Mouse (Mus musculus) CH12.LX (cell line): ENCODE data around the gene Serbp1. TPM values are rescaled to one million over a fixed set of nuclear protein-coding genes. Genes with fewer than 3 reads are reported as not detected.
A peak's percentile ranks its signal among the peaks of the same experiment; 100 is the strongest.

Source experiments
- DNase-seq: peaks from one replicate; pipeline ENCODE4 v3.0.0-alpha.2; 2013; ENCODE audit errors: extremely low read depth
- H3K27ac ChIP-seq: 2 replicates; pipeline ENCODE4 v1.5.1; 2012; ENCODE audit warnings: low read depth, mild to moderate bottlenecking, control low read depth, moderate library complexity; ENCODE audit not compliant: insufficient read depth
- H3K27me3 ChIP-seq: replicated peaks from 2 replicates; pipeline ENCODE3; 2012; ENCODE audit warnings: inconsistent platforms
- H3K36me3 ChIP-seq, 2 experiments: replicated peaks in 1 of 2; 2 replicates each; pipeline versions ENCODE3 to v1.6.1; 2012; ENCODE audit warnings: inconsistent platforms in 1 of 2, low read length in 1 of 2, mild to moderate bottlenecking in 1 of 2, mixed read lengths in 1 of 2, moderate library complexity in 1 of 2; ENCODE audit not compliant: control insufficient read depth in 1 of 2, insufficient read depth in 1 of 2
- H3K4me1 ChIP-seq, 2 experiments: 2 replicates each; pipeline ENCODE4 v1.6.1; 2012; ENCODE audit warnings: inconsistent platforms in 1 of 2, moderate library complexity in 1 of 2; ENCODE audit not compliant: insufficient read depth in 2 of 2, control insufficient read depth in 1 of 2
- H3K4me2 ChIP-seq: 2 replicates; pipeline ENCODE4 v1.6.1; 2012; ENCODE audit warnings: low read depth, mild to moderate bottlenecking, control low read depth; ENCODE audit not compliant: poor library complexity, insufficient read depth, severe bottlenecking
- H3K4me3 ChIP-seq, 3 experiments: fragments of 150-350 bp in 1 of 3; sonication (generic) in 1 of 3; replicated peaks in 1 of 3; 2 replicates each; pipeline versions ENCODE3 to v1.5.1; 2011 to 2012; ENCODE audit warnings: low read depth in 2 of 3, low read length in 2 of 3, mild to moderate bottlenecking in 2 of 3, moderate library complexity in 2 of 3, control low read depth in 1 of 3, improper control_type of control experiment in 1 of 3, inconsistent platforms in 1 of 3, mixed read lengths in 1 of 3; ENCODE audit not compliant: poor library complexity in 1 of 3
- H3K79me2 ChIP-seq: replicated peaks from 2 replicates; pipeline ENCODE4 v1.6.1; 2012; ENCODE audit warnings: mild to moderate bottlenecking, moderate library complexity; ENCODE audit not compliant: control insufficient read depth, poor library complexity, insufficient read depth, severe bottlenecking; ENCODE audit errors: extremely low read depth
- H3K9ac ChIP-seq: 2 replicates; pipeline ENCODE4 v1.6.1; 2012; ENCODE audit warnings: low read depth, mild to moderate bottlenecking, control low read depth, moderate library complexity; ENCODE audit not compliant: insufficient read depth
- H3K9me3 ChIP-seq: replicated peaks from 2 replicates; pipeline ENCODE3; 2012; ENCODE audit warnings: low read length, inconsistent platforms, mixed read lengths
- BHLHE40 ChIP-seq: IDR thresholded peaks from 2 replicates; pipeline ENCODE4 v1.6.1; 2011; ENCODE audit warnings: mild to moderate bottlenecking, low read depth, low read length, improper control_type of control experiment
- CHD2 ChIP-seq: IDR thresholded peaks from 2 replicates; pipeline ENCODE4 v1.6.1; 2011; ENCODE audit warnings: low read length, improper control_type of control experiment
- CTCF ChIP-seq, 2 experiments: IDR thresholded peaks in 1 of 2; conservative IDR thresholded peaks in 1 of 2; 2 replicates each; pipeline ENCODE4 v1.5.1; 2011 to 2012; ENCODE audit warnings: low read depth in 2 of 2, low read length in 2 of 2, improper control_type of control experiment in 1 of 2, inconsistent platforms in 1 of 2, mild to moderate bottlenecking in 1 of 2, moderate library complexity in 1 of 2
- E2F4 ChIP-seq: IDR thresholded peaks from 2 replicates; pipeline ENCODE4 v1.6.1; 2011; ENCODE audit warnings: low read depth, low read length, improper control_type of control experiment; ENCODE audit not compliant: insufficient replicate concordance
- ELF1 ChIP-seq: IDR thresholded peaks from 2 replicates; pipeline ENCODE4 v1.6.1; 2014; ENCODE audit warnings: low read depth, mild to moderate bottlenecking, inconsistent platforms, low read length, improper control_type of control experiment
- EP300 ChIP-seq: IDR thresholded peaks from 2 replicates; pipeline ENCODE4 v1.6.1; 2011; ENCODE audit warnings: low read length, improper control_type of control experiment
- ETS1 ChIP-seq: conservative IDR thresholded peaks from 2 replicates; pipeline ENCODE4 v1.6.1; 2012; ENCODE audit warnings: low read depth, mild to moderate bottlenecking, inconsistent platforms, low read length, improper control_type of control experiment, moderate library complexity
- GABPA ChIP-seq: IDR thresholded peaks from 2 replicates; pipeline ENCODE4 v1.6.1; 2012; ENCODE audit warnings: low read depth, low read length, improper control_type of control experiment, inconsistent platforms; ENCODE audit not compliant: insufficient replicate concordance
- HCFC1 ChIP-seq: IDR thresholded peaks from 2 replicates; pipeline ENCODE4 v1.6.1; 2012; ENCODE audit warnings: low read depth, mild to moderate bottlenecking, inconsistent platforms, low read length, improper control_type of control experiment
- IRF4 ChIP-seq: IDR thresholded peaks from 2 replicates; pipeline ENCODE4 v1.6.1; 2014; ENCODE audit warnings: low read depth, mild to moderate bottlenecking, inconsistent platforms, low read length, improper control_type of control experiment
- JUN ChIP-seq: IDR thresholded peaks from 2 replicates; pipeline ENCODE4 v1.6.1; 2011; ENCODE audit warnings: low read depth, mild to moderate bottlenecking, low read length, improper control_type of control experiment, moderate library complexity; ENCODE audit not compliant: insufficient read depth
- JUND ChIP-seq: conservative IDR thresholded peaks from 2 replicates; pipeline ENCODE4 v1.6.1; 2011; ENCODE audit warnings: low read depth, low read length, improper control_type of control experiment
- KAT2A ChIP-seq: IDR thresholded peaks from 2 replicates; pipeline ENCODE4 v1.6.1; 2012; ENCODE audit warnings: low read length, improper control_type of control experiment, inconsistent platforms; ENCODE audit not compliant: insufficient replicate concordance
- MAFK ChIP-seq: IDR thresholded peaks from 2 replicates; pipeline ENCODE4 v1.6.1; 2011; ENCODE audit warnings: low read length, improper control_type of control experiment; ENCODE audit not compliant: insufficient replicate concordance
- MAX ChIP-seq: IDR thresholded peaks from 2 replicates; pipeline ENCODE4 v1.6.1; 2011; ENCODE audit warnings: low read length, improper control_type of control experiment
- MEF2A ChIP-seq: IDR thresholded peaks from 2 replicates; pipeline ENCODE4 v1.6.1; 2014; ENCODE audit warnings: low read depth, mild to moderate bottlenecking, inconsistent platforms, low read length, improper control_type of control experiment, borderline replicate concordance
- MYC ChIP-seq: IDR thresholded peaks from 2 replicates; pipeline ENCODE4 v1.6.1; 2011; ENCODE audit warnings: low read depth, mild to moderate bottlenecking, improper control_type of control experiment, low read length
- NELFE ChIP-seq: IDR thresholded peaks from 2 replicates; pipeline ENCODE4 v1.6.1; 2011; ENCODE audit warnings: low read depth, low read length, improper control_type of control experiment
- NRF1 ChIP-seq: IDR thresholded peaks from 2 replicates; pipeline ENCODE4 v1.6.1; 2014; ENCODE audit warnings: low read depth, mild to moderate bottlenecking, inconsistent platforms, low read length, improper control_type of control experiment, moderate library complexity
- PAX5 ChIP-seq: IDR thresholded peaks from 2 replicates; pipeline ENCODE4 v1.6.1; 2012; ENCODE audit warnings: low read length, inconsistent platforms, mixed read lengths
- POLR2A ChIP-seq: IDR thresholded peaks from 2 replicates; pipeline ENCODE4 v1.6.1; 2011; ENCODE audit warnings: low read depth, mild to moderate bottlenecking, improper control_type of control experiment, low read length
- POLR2AphosphoS2 ChIP-seq: IDR thresholded peaks from 2 replicates; pipeline ENCODE4 v1.6.1; 2011; ENCODE audit warnings: low read depth, low read length, improper control_type of control experiment
- RAD21 ChIP-seq: IDR thresholded peaks from 2 replicates; pipeline ENCODE4 v1.6.1; 2011; ENCODE audit warnings: low read depth, mild to moderate bottlenecking, low read length, improper control_type of control experiment, moderate library complexity
- RCOR1 ChIP-seq: conservative IDR thresholded peaks from 2 replicates; pipeline ENCODE4 v1.6.1; 2012; ENCODE audit warnings: low read depth, mild to moderate bottlenecking, inconsistent platforms, low read length, improper control_type of control experiment
- SMC3 ChIP-seq: IDR thresholded peaks from 2 replicates; pipeline ENCODE4 v1.6.1; 2011; ENCODE audit warnings: low read depth, low read length, improper control_type of control experiment
- TCF12 ChIP-seq: IDR thresholded peaks from 2 replicates; pipeline ENCODE4 v1.6.1; 2014; ENCODE audit warnings: low read depth, mild to moderate bottlenecking, inconsistent platforms, low read length, improper control_type of control experiment
- UBTF ChIP-seq: IDR thresholded peaks from 2 replicates; pipeline ENCODE4 v1.6.1; 2012; ENCODE audit warnings: low read depth, mild to moderate bottlenecking, inconsistent platforms, low read length, improper control_type of control experiment, moderate library complexity
- USF2 ChIP-seq: conservative IDR thresholded peaks from 2 replicates; pipeline ENCODE4 v1.6.1; 2011; ENCODE audit warnings: low read depth, low read length, improper control_type of control experiment
- ZC3H11A ChIP-seq: IDR thresholded peaks from 2 replicates; pipeline ENCODE4 v1.6.1; 2012; ENCODE audit warnings: low read depth, mild to moderate bottlenecking, inconsistent platforms, low read length, improper control_type of control experiment
- ZNF384 ChIP-seq: IDR thresholded peaks from 2 replicates; pipeline ENCODE4 v1.6.1; 2012; ENCODE audit warnings: low read depth, low read length, improper control_type of control experiment, inconsistent platforms
- dilution Hi-C: fragments of 300-500 bp; cut with MboI; formaldehyde crosslinking; loops from 2 replicates; pipeline ENCODE4 v1.14.3; 2020; ENCODE audit warnings: low sequenced_read_pairs; ENCODE audit not compliant: extremely low pct_unique_long_range_greater_than_20kb, extremely low pct_ligation_motif_present
- in situ Hi-C: fragments of 300-500 bp; cut with MboI; formaldehyde crosslinking; loops from 3 replicates; pipeline ENCODE4 v1.14.3; 2019; ENCODE audit warnings: low sequenced_read_pairs, low pct_ligation_motif_present, low pct_unique_long_range_greater_than_20kb, mixed read lengths
- polyA plus RNA-seq: library from polyadenylated mRNA; unstranded; fragments of >175 nt; gene quantifications from 2 replicates; pipeline ENCODE4 v1.2.1, GENCODE M21; 2012; ENCODE audit warnings: low read depth; ENCODE audit not compliant: insufficient read length
- total RNA-seq, 2 experiments: library from RNA; depleted of rRNA; stranded (reverse); fragments of 300-350 nt in 1 of 2; fragments of >200 nt in 1 of 2; gene quantifications; 2 replicates each; pipeline ENCODE4 v1.2.3; 2012 to 2014

Gene Serbp1
- total and polyA plus RNA-seq, 3 experiments, result 828 to 2,454 (median 835) TPM

DNA sequence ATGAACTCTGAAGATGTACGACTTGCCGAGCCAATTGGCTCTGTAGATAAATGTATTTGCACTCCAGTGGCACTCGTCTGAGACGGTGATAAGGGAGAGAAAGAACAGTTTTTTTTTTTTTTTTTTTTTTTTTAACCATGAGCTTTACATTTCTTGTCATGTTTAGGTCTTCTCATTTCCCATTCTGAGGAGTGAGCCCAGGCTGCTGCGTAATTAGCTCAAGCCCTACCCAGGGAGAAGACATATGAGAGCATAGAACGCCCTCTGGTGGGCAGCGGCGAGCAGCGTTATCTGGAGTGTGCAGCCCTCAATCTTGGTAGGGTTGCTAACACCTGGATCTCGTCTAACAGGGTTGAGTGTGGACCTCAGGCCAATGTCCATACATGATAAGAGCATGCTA is 80.5 kb downstream of the Serbp1 start:
- Histone ChIP-seq H3K9me3 (no peaks in the 10 kb centered on the region), H3K79me2 (no peaks in the 10 kb centered on the region), H3K27ac (no peak overlapping the region), H3K9ac (no peak overlapping the region), H3K4me3 (no peak overlapping the region), H3K36me3 (no peaks in the 10 kb centered on the region), H3K27me3 (no peaks in the 10 kb centered on the region), H3K4me2 (no peak overlapping the region), H3K4me1 (no peaks in the 10 kb centered on the region)
- in situ Hi-C loops, result loop anchor here (25.0 kb wide), 1 partner anchor 356 kb away; no protein-coding TSS in a partner anchor
- peak; percentile 79 for TF ChIP-seq RAD21
- TF ChIP-seq ZNF384, result peak; percentile 36; the same call in 1 of the 2 replicates
- no peak for TF ChIP-seq HCFC1
- no peak for TF ChIP-seq NELFE
- TF ChIP-seq ETS1, result no peak
- no peak for TF ChIP-seq POLR2A
- TF ChIP-seq SMC3, result peak; percentile 83
- TF ChIP-seq POLR2AphosphoS2, result no peak
- TF ChIP-seq MEF2A, result no peak
- no peak for TF ChIP-seq MAFK
- TF ChIP-seq NRF1, result no peak
- TF ChIP-seq BHLHE40, result no peak
- TF ChIP-seq CHD2, result no peak
- no peak for TF ChIP-seq USF2
- no peak for TF ChIP-seq RCOR1
- no peak for TF ChIP-seq EP300
- no peak for TF ChIP-seq JUN
- no peak for TF ChIP-seq TCF12
- no peak for TF ChIP-seq ELF1
- TF ChIP-seq IRF4, result 0 out of 2 replicates have a peak, but pooled peaks have one; percentile 14
- TF ChIP-seq CTCF (conservative IDR thresholded peaks at IDR 0.05 in 1 of 2, IDR thresholded peaks at IDR 0.05 in 1 of 2; ENCODE audit: low read depth in 2 of 2, low read length in 2 of 2), result peak; percentile 37 to 86; a peak in 3 of 4 replicates
- TF ChIP-seq MAX, result no peak
- TF ChIP-seq E2F4, result no peak
- TF ChIP-seq UBTF, result no peak
- no peak for TF ChIP-seq MYC
- TF ChIP-seq KAT2A, result no peak
- no peak for TF ChIP-seq PAX5
- TF ChIP-seq ZC3H11A, result no peak
- no peak for TF ChIP-seq JUND
- TF ChIP-seq GABPA, result no peak
- dilution Hi-C loops, result no loop called here
- DNase-seq, result peak; percentile 53
